Mouse (Mus musculus) myocyte (in vitro differentiated cells): ENCODE data around the gene D3Ertd254e.

Source experiments
- E2F4 ChIP-seq: IDR thresholded peaks from one replicate; pipeline ENCODE4 v1.6.1; 2011; ENCODE audit warnings: mild to moderate bottlenecking, control low read depth, moderate library complexity; ENCODE audit not compliant: insufficient read depth
- POLR2A ChIP-seq: IDR thresholded peaks from one replicate; pipeline ENCODE4 v1.6.1; 2011; ENCODE audit warnings: low read depth, mild to moderate bottlenecking, control low read depth, moderate library complexity; ENCODE audit not compliant: insufficient read length
- POLR2AphosphoS2 ChIP-seq: IDR thresholded peaks from one replicate; pipeline ENCODE4 v1.6.1; 2011; ENCODE audit warnings: low read depth, control low read depth; ENCODE audit not compliant: insufficient read length
- TCF12 ChIP-seq: IDR thresholded peaks from one replicate; pipeline ENCODE4 v1.6.1; 2011; ENCODE audit warnings: mild to moderate bottlenecking, control low read depth; ENCODE audit not compliant: poor library complexity, insufficient read depth, severe bottlenecking

DNA sequence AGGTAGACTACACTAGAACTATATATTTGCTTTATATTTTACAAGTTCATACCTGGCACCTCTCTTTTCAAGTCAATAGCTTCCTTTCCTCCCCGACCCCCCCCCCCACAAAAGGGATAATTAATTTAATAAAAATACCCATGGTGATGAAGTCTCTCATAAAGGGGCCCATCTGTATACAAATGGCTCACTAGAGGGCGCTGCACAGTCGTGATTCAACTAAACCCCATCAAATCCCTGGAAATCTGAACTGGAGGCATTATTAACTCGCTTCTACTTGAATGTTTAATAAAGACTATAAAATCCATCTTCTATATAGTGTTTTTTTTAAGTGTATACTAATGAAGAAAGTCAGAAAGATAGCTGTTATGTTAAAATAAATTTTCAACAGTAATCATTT, 30.7 kb downstream of the D3Ertd254e start:
- TF ChIP-seq POLR2A (no peak), TCF12 (no peak), POLR2AphosphoS2 (no peak), E2F4 (no peak)
